Mouse (Mus musculus) layer of hippocampus, adult 9-11 months (tissue): ENCODE measurements around the gene Cmklr1.
A peak's percentile ranks its signal among the peaks of the same experiment; 100 is the strongest.

Source experiments
- DNase-seq: peaks from one replicate; pipeline ENCODE4 v3.0.0; 2022

Gene Cmklr1

GRCm38 (mm10) chr5:113650035-113650865 is at the start of gene Cmklr1:
Gene Cmklr1, minus strand, starts transcription at chr5:113650426.
- DNase-seq = peak; percentile 44

GRCm38 (mm10) chr5:113694415-113694814 is 44.2 kb upstream of the Cmklr1 start:
- DNase-seq = no peak

- DNase-seq = no peak
Measured at GRCm38 (mm10) chr5:113694000-113694399, 43.8 kb upstream of the Cmklr1 start.

- DNase-seq = no peak
Measured at GRCm38 (mm10) chr5:113693196-113693755, 43.0 kb upstream of the Cmklr1 start.

- no peak for DNase-seq
Measured at GRCm38 (mm10) chr5:113690866-113691265, 40.6 kb upstream of the Cmklr1 start.

GRCm38 (mm10) chr5:113690069-113690548 is 39.9 kb upstream of the Cmklr1 start:
- DNase-seq = no peak

GRCm38 (mm10) chr5:113687514-113687913 is 37.3 kb upstream of the Cmklr1 start:
- no peak for DNase-seq

- no peak for DNase-seq
Measured at GRCm38 (mm10) chr5:113685471-113685870, 35.2 kb upstream of the Cmklr1 start.

- no peak for DNase-seq
Measured at GRCm38 (mm10) chr5:113683246-113683645, 33.0 kb upstream of the Cmklr1 start.

- no peak for DNase-seq
Measured at GRCm38 (mm10) chr5:113682472-113682871, 32.2 kb upstream of the Cmklr1 start.

GRCm38 (mm10) chr5:113681219-113681618 is 31.0 kb upstream of the Cmklr1 start:
- DNase-seq = no peak

- DNase-seq = no peak
Measured at GRCm38 (mm10) chr5:113679509-113679908, 29.3 kb upstream of the Cmklr1 start.

- DNase-seq = no peak
Measured at GRCm38 (mm10) chr5:113678743-113679452, 28.7 kb upstream of the Cmklr1 start.

GRCm38 (mm10) chr5:113677541-113677940 is 27.3 kb upstream of the Cmklr1 start:
- no peak for DNase-seq

- DNase-seq = no peak
Measured at GRCm38 (mm10) chr5:113674851-113675250, 24.6 kb upstream of the Cmklr1 start.

GRCm38 (mm10) chr5:113672456-113672855 is 22.2 kb upstream of the Cmklr1 start:
- DNase-seq = peak; percentile 31

GRCm38 (mm10) chr5:113670597-113670996 is 20.4 kb upstream of the Cmklr1 start:
- no peak for DNase-seq

- DNase-seq = no peak
Measured at GRCm38 (mm10) chr5:113670110-113670509, 19.9 kb upstream of the Cmklr1 start.

- DNase-seq = no peak
Measured at GRCm38 (mm10) chr5:113664629-113665195, 14.5 kb upstream of the Cmklr1 start.

- no peak for DNase-seq
Measured at GRCm38 (mm10) chr5:113664127-113664526, 13.9 kb upstream of the Cmklr1 start.

GRCm38 (mm10) chr5:113660872-113661271 is 10.6 kb upstream of the Cmklr1 start:
- no peak for DNase-seq

GRCm38 (mm10) chr5:113654821-113655220 is 4.6 kb upstream of the Cmklr1 start:
- no peak for DNase-seq

- no peak for DNase-seq
Measured at GRCm38 (mm10) chr5:113654206-113654605, 4.0 kb upstream of the Cmklr1 start.
